Mouse (Mus musculus) megakaryocyte progenitor cell, adult 5-6 weeks (primary cell): ENCODE measurements around the gene Ncoa6. TPM values are rescaled to one million over a fixed set of nuclear protein-coding genes. Genes with fewer than 3 reads are reported as not detected.
A peak's percentile ranks its signal among the peaks of the same experiment; 100 is the strongest.

Source experiments
- ATAC-seq: replicated peaks from 2 replicates; pipeline ENCODE4 v1.8.0; 2016; ENCODE audit warnings: mild to moderate bottlenecking, moderate TSS enrichment, inconsistent platforms; ENCODE audit not compliant: poor library complexity
- total RNA-seq, 2 experiments: library from RNA; stranded (forward) in 1 of 2; stranded (reverse) in 1 of 2; fragments of 157-497, 149-512 nt in 1 of 2; fragments of 200-1000 nt in 1 of 2; gene quantifications; 2 replicates each; pipeline versions ENCODE4 v1.2.3 to v1.2.4; 2015 to 2017

The Ncoa6 gene
- total RNA-seq, 2 experiments from 2014 or later = 15.4 to 61.2 TPM

GRCm38 (mm10) chr2:155443446-155443845 is 30.2 kb downstream of the Ncoa6 start:
- ATAC-seq = no peak

- no peak for ATAC-seq
These were observed 30.8 kb downstream of the Ncoa6 start for GRCm38 (mm10) chr2:155442916-155443315.

- ATAC-seq = 0 out of 2 replicates have a peak, but pooled peaks have one; percentile 46
These were observed 37.2 kb downstream of the Ncoa6 start for GRCm38 (mm10) chr2:155436445-155436844.

- no peak for ATAC-seq
These were observed 52.8 kb downstream of the Ncoa6 start for GRCm38 (mm10) chr2:155420911-155421310.

- ATAC-seq = peak; percentile 68
These were observed 69.1 kb downstream of the Ncoa6 start for GRCm38 (mm10) chr2:155404635-155405034.

- no peak for ATAC-seq
These were observed 71.8 kb downstream of the Ncoa6 start for GRCm38 (mm10) chr2:155401926-155402325.

- peak; percentile 63 for ATAC-seq
These were observed 73.4 kb downstream of the Ncoa6 start for GRCm38 (mm10) chr2:155400276-155400675.

GRCm38 (mm10) chr2:155394586-155394985 is 79.1 kb downstream of the Ncoa6 start:
- no peak for ATAC-seq

GRCm38 (mm10) chr2:155388573-155388972 is 85.1 kb downstream of the Ncoa6 start:
- no peak for ATAC-seq

GRCm38 (mm10) chr2:155387052-155387451 is 86.6 kb downstream of the Ncoa6 start:
- no peak for ATAC-seq

- no peak for ATAC-seq
These were observed 87.2 kb downstream of the Ncoa6 start for GRCm38 (mm10) chr2:155386534-155386899.

- no peak for ATAC-seq
These were observed 87.8 kb downstream of the Ncoa6 start for GRCm38 (mm10) chr2:155385731-155386533.

- peak; percentile 75 for ATAC-seq
These were observed 88.6 kb downstream of the Ncoa6 start for GRCm38 (mm10) chr2:155385090-155385489.

GRCm38 (mm10) chr2:155382791-155383438 is 90.8 kb downstream of the Ncoa6 start:
- no peak for ATAC-seq

- peak; percentile 3 for ATAC-seq
These were observed 91.4 kb downstream of the Ncoa6 start for GRCm38 (mm10) chr2:155382332-155382700.

- ATAC-seq = peak; percentile 80
These were observed 91.9 kb downstream of the Ncoa6 start for GRCm38 (mm10) chr2:155381643-155382331.

- ATAC-seq = no peak
These were observed 92.6 kb downstream of the Ncoa6 start for GRCm38 (mm10) chr2:155381060-155381437.

- ATAC-seq = no peak
These were observed 93.2 kb downstream of the Ncoa6 start, which contains the start of gene Trp53inp2 for GRCm38 (mm10) chr2:155380261-155381059. Trp53inp2 (plus strand) TSS chr2:155381059.

GRCm38 (mm10) chr2:155376191-155376590 is 97.5 kb downstream of the Ncoa6 start:
- ATAC-seq = no peak

GRCm38 (mm10) chr2:155374521-155374920 is 99.2 kb downstream of the Ncoa6 start:
- ATAC-seq = no peak

GRCm38 (mm10) chr2:155373886-155374285 is 99.8 kb downstream of the Ncoa6 start:
- ATAC-seq = no peak
